Mouse (Mus musculus): ENCODE results near the gene Lrrc19. TPM values are rescaled to one million over a fixed set of nuclear protein-coding genes. Genes with fewer than 3 reads are reported as not detected.

Gene Lrrc19
- total RNA-seq, 2 experiments from 2014 or later = not detected

DNA sequence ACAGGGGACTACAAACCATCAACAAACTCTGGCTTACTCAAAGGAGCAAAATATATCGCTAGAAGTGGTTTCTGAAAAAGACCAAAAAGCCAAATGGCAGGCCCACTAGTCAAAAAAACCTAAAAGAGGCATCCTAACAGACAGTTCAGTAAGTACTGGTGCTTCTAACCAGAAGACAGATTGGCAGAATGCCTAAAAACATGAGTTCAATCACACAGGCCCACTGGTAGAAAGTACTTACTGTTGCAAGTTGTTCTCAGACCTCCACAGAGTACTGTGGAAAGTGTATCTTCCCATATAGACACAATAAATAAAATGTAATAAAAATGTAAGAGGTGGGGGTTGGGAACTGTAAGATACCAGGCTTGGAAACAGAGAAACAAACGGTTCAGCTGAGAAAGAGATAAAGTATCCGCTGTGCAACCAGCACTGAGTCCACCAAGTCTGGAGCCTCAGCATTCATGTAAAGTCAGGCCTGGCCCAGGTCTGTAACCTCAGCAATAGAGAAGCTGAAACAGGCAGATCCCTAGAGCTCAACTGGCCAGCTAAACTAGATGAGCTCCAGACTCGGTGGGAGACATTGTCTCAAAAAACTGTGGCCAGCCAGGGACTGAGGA is 58.1 kb downstream of the Lrrc19 start:
- no peak for DNase-seq

Small RNA genes lying within 50 kb of the gene (microRNA-seq; reads per million reads assigned to microRNA genes)
- gene Mir872 = 827 to 1,046 reads per million in 2 experiments

Other genes starting within 250 kb of the Lrrc19 start
- not detected for gene Gm10306, start 93.6 kb downstream of the Lrrc19 start, total RNA-seq (2021)
- gene Caap1, start 93.3 kb downstream of the Lrrc19 start, total RNA-seq (2021) = 1 to 10 TPM; 3.6 to 4.4 TPM
- 10 to 100 TPM; 39.8 to 40.3 TPM for gene Plaa, start 46.9 kb downstream of the Lrrc19 start, total RNA-seq (2021)
- 1 to 10 TPM; 6.3 to 7.7 TPM for gene Ift74, start 35.7 kb downstream of the Lrrc19 start, total RNA-seq (2021)
- gene Tek, start 89.1 kb upstream of the Lrrc19 start, total RNA-seq (2021) = 10 to 100 TPM; 24.3 to 30.9 TPM